Mouse (Mus musculus) megakaryocyte-erythroid progenitor cell, adult 5 weeks (primary cell): ENCODE data around the gene Scmh1. TPM values are rescaled to one million over a fixed set of nuclear protein-coding genes. Genes with fewer than 3 reads are reported as not detected.

Experiments used
- polyA plus RNA-seq: library from polyadenylated mRNA; stranded (reverse); fragments of >175 nt; gene quantifications from 2 replicates; pipeline ENCODE4 v1.2.3, GENCODE M21; 2012

Gene Scmh1
- polyA plus RNA-seq = 35.8 and 38.3 TPM in 2 replicates

DNA sequence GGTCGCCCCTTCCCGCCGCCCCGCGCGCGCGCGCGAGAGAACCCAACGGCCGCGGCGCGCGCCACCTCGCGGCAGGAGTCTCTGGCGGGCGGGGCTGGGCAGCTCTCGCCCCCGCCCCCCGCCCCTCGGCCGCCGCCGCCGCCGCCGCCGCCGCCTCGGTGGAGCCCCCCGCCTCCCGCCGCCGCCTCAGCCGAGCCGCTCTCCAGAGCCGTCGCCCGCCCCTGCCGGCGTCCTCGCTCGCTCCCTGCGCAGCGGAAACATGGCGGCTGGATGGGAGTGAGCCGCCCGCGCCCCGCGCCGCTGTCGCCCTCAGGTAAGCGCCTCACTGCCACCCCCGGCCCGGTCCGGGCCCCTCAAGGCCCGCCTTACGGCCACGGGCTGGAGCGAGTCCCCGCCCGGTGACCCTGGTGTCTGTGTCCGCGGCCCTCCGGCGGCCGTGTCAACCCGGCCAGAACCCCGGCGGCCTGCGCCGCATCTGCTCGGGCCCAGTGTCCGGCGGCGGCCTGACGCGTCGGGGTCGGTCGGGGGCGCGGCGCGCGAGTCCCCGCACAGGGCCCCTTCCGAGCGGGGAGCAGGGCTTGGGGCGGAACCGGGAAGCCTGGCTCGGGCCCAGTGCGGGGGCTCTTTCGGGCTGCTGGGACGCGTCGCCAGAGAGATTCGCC lies at the start of gene Scmh1:
Gene Scmh1 (plus strand): TSS at position 138 of the 662 bp plus-strand sequence.

DNA sequence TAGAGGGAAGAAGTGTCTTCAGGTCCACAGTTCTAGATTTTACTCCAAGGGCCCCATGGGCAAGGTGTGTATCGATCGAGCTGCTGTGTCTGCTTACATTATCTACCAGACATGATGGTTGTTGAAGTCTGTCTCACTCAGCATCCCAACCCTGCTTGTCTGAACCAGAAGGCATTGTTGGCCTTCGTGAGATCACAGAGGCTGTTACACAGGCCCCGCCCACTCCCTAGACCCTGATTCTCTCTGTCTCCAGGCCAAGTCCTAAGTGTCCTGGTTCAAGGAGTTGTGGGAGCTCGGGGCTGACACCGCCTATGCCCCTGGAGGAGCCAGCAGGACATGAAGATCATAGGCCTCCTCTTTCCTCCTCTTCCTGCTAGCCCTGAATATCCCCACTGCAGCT lies 126.9 kb downstream of the Scmh1 start, which contains the start of gene Slfnl1:
Gene Slfnl1 (plus strand): TSS at position 246 of the 400 bp plus-strand sequence.

DNA sequence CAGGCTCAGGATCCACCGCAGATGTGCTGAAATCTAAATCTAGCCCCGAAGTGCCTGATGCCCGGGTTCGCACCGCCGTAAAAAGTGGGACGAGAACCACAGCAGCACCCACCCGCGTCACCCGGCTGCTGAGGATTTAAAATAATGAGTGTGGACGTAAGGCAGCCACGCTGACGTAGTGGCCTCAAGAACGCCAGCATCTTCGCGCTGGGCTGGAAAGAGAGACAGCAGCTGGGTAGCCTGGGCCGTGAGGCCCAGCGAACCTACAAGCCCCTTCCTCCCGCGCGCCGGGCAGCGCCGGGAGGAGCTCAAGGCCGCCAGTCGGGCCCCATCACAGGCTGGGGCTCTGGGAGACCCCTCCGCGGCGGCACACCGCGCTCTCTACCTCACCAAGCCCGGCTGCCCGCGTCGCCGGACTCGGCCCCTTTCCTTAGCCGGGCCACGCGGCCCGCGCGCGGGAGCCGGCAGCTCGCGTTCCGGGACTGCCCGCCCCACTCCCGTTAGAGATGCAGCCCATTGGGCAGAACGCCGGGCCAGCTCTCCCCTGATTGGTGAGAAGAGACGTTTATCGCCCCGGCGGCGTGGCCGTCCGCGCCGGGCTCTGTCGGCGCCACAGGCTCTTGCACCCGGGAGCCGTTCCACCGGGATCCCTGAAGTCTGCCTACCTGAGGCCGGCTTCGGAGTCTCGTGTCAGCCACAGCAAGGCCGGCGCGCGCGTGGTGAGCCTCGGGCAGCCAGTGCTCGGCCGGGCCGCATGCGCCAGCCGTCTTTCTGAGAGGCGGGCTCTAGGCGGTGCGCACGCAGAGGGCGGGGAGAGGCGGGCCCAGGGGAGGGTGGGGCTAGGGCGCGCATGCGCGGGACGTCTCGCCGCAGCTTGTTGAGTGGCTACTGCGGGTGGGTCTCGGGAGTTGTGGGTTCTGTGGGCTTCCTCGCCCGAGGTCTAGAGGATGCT lies 164.7 kb downstream of the Scmh1 start, which contains the start of gene Ctps:
Gene Ctps (minus strand): TSS at position 791 of the 952 bp plus-strand sequence.

Other genes starting within 250 kb of the Scmh1 start
- 0.17 and 0.24 TPM in 2 replicates for gene Edn2, start 244.1 kb upstream of the Scmh1 start, polyA plus RNA-seq
- 0.59 and 1.1 TPM in 2 replicates for gene Foxo6, start 117.9 kb upstream of the Scmh1 start, polyA plus RNA-seq
- 0.03 TPM in 1 of 2 replicates, not detected in the other for gene Slfnl1, start 127.0 kb downstream of the Scmh1 start, polyA plus RNA-seq
- gene Ctps, start 165.0 kb downstream of the Scmh1 start, polyA plus RNA-seq = 5.2 and 5.5 TPM in 2 replicates
- gene Gm8439, start 183.5 kb downstream of the Scmh1 start, polyA plus RNA-seq = not detected in 2 replicates